Mouse (Mus musculus): ENCODE measurements around the gene Cachd1. TPM values are rescaled to one million over a fixed set of nuclear protein-coding genes. Genes with fewer than 3 reads are reported as not detected.

The Cachd1 gene
- polyA plus RNA-seq, 1 experiment from 2014 or later: 12.1 TPM

GRCm38 (mm10) chr4:100865423-100865822 lies 88.9 kb downstream of the Cachd1 start:
- Histone ChIP-seq H3K9me3 (ENCODE audit: control insufficient read depth, low read length) (no peaks in the 10 kb centered on the region), H3K27me3 (replicated peaks; ENCODE audit: control insufficient read depth, insufficient read depth, low read length) (no peaks in the 10 kb centered on the region), H3K36me3 (ENCODE audit: control insufficient read depth, insufficient read depth, low read length) (no peaks in the 10 kb centered on the region), H3K27ac (ENCODE audit: low read depth, low read length) (no peak overlapping the region), H3K4me1 (replicated peaks; ENCODE audit: control insufficient read depth, insufficient read depth, low read length) (peaks cover 8% of the 10 kb centered on the region), H3K9ac (ENCODE audit: low read depth, low read length) (no peak overlapping the region), H3K4me2 (no peak overlapping the region), H3K4me3 (ENCODE audit: low read depth, low read length) (no peak overlapping the region)
- DNase-seq (ENCODE audit: low spot score) (no peak), ATAC-seq (replicated peaks; ENCODE audit: low FRiP score) (no peak)
- 49% methylated on average over 13 of the region's 13 CpGs for WGBS

DNA sequence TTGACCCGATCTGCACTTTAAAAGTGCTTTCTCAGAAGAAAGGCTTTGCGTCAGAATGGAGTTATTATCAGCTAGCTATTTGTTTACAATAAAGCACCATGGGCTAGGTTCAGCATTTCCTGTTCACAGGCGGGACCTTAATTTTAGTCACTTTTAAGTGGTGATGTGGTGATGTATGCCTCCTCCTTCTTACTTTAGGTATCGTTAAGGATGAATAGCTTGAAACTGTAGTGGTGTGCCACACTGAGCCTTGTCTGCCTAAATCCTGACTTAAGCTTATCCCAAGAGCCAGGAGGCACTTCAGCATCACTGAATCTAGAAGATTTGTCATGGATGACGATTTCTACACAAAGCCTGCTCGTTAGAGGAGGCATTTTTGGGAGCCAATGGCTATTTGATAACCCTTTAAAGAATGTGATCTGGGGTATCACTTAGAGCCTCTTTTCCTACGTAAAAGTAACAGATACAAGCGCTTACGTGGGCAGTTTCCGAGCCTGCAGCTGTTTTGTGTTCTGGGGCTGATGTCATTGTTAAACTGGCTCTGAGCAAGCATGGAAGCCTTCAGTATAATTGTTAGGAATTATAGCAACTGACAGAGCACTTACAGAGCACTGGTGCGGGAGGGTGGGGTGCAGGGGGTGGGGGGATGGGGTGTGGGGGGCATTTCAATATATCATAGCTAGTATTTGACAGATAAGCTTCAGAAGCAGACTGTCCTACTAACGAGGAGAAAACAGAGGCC lies 89.7 kb downstream of the Cachd1 start:
- no peaks in the 10 kb centered on the region for H3K36me3 ChIP-seq (ENCODE audit: control insufficient read depth, insufficient read depth, low read length)
- peaks cover 8% of the 10 kb centered on the region for H3K4me1 ChIP-seq (replicated peaks; ENCODE audit: control insufficient read depth, insufficient read depth, low read length)
- no peak overlapping the region for H3K4me3 ChIP-seq (ENCODE audit: low read depth, low read length)
- WGBS: 55% methylated on average over 12 of the region's 12 CpGs
- no peaks in the 10 kb centered on the region for H3K27me3 ChIP-seq (replicated peaks; ENCODE audit: control insufficient read depth, insufficient read depth, low read length)
- H3K9ac ChIP-seq (ENCODE audit: low read depth, low read length): no peak overlapping the region
- H3K4me2 ChIP-seq: no peak overlapping the region
- H3K9me3 ChIP-seq (ENCODE audit: control insufficient read depth, low read length): no peaks in the 10 kb centered on the region
- ATAC-seq (replicated peaks; ENCODE audit: low FRiP score) (no peak), DNase-seq (ENCODE audit: low spot score) (no peak)
- no peak overlapping the region for H3K27ac ChIP-seq (ENCODE audit: low read depth, low read length)

DNA sequence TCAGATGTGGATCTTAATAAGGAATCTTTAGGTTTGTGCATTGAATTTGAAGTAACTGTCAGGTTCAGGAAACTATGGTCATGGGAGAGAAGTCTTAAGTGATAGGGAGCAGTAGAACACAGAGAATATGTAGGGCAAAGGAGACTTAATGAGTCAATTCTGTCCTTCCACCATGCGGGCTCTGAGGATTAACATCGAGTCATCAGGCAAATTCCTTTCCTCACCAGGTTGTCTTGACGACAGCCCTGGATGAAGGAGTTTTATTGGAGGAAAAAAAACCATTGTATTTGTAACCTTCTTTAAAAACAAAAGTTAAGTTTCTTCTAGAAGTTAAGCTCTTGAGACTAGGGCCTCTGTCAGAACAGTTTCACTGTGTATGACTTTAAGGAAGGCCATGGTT lies 100.9 kb downstream of the Cachd1 start:
- WGBS: 71% methylated on average over 3 of the region's 3 CpGs
- H3K36me3 ChIP-seq (ENCODE audit: control insufficient read depth, insufficient read depth, low read length): no peaks in the 10 kb centered on the region

DNA sequence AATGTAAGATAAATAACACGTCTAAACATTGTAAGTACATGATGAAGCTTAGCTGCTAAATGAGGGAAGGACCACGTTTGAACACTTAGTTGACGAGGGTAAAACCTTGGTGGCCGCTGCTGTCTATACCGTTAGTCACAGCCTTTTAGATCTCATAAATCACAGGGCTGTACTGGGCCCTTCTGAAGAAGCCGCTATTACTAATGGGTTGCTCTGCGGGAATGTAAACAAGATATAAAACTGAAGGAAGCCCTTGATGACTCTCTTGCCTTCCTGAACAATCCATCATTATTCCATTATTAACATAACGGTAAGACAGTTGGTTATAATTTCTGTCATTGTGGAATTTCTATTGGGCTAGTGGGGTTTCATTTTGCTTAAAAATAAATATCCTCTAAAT lies 102.9 kb downstream of the Cachd1 start:
- DNase-seq (ENCODE audit: low spot score) (no peak), ATAC-seq (replicated peaks; ENCODE audit: low FRiP score) (no peak)
- H3K9me3 ChIP-seq (ENCODE audit: control insufficient read depth, low read length): no peaks in the 10 kb centered on the region
- H3K27me3 ChIP-seq (replicated peaks; ENCODE audit: control insufficient read depth, insufficient read depth, low read length): no peaks in the 10 kb centered on the region
- WGBS: 65% methylated on average over 8 of the region's 8 CpGs
- no peaks in the 10 kb centered on the region for H3K4me1 ChIP-seq (replicated peaks; ENCODE audit: control insufficient read depth, insufficient read depth, low read length)
- H3K27ac ChIP-seq (ENCODE audit: low read depth, low read length): no peak overlapping the region
- H3K4me2 ChIP-seq: no peak overlapping the region
- H3K9ac ChIP-seq (ENCODE audit: low read depth, low read length): no peak overlapping the region
- H3K4me3 ChIP-seq (ENCODE audit: low read depth, low read length): no peak overlapping the region
- H3K36me3 ChIP-seq (ENCODE audit: control insufficient read depth, insufficient read depth, low read length): no peaks in the 10 kb centered on the region

More for the DNA sequence above, 100.9 kb downstream of the Cachd1 start:
- Histone ChIP-seq H3K9ac (ENCODE audit: low read depth, low read length) (no peak overlapping the region), H3K9me3 (ENCODE audit: control insufficient read depth, low read length) (no peaks in the 10 kb centered on the region), H3K4me3 (ENCODE audit: low read depth, low read length) (no peak overlapping the region), H3K27me3 (replicated peaks; ENCODE audit: control insufficient read depth, insufficient read depth, low read length) (no peaks in the 10 kb centered on the region), H3K4me2 (no peak overlapping the region), H3K27ac (ENCODE audit: low read depth, low read length) (no peak overlapping the region), H3K4me1 (replicated peaks; ENCODE audit: control insufficient read depth, insufficient read depth, low read length) (no peaks in the 10 kb centered on the region)
- no peak for DNase-seq (ENCODE audit: low spot score)
- no peak for ATAC-seq (replicated peaks; ENCODE audit: low FRiP score)

DNA sequence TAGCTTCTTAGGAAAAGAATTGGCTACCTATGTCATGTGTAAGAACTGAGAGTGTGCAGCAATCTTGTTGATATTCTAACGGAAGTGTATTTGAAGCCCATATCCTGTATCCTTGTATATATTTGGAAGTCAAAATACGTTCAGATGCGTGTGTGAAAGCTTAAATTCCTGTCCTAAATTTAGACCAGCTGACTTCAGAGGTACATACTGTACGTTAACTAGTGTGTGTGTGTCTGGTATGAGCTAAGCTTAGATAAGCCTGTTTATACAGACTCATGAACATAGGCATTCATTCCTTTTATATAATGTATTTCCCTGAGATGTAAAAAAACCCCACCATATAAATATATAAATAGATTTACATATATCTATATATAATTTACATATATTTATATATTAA lies 103.6 kb downstream of the Cachd1 start:
- Histone ChIP-seq H3K4me1 (replicated peaks; ENCODE audit: control insufficient read depth, insufficient read depth, low read length) (no peaks in the 10 kb centered on the region), H3K4me2 (no peak overlapping the region), H3K27ac (ENCODE audit: low read depth, low read length) (no peak overlapping the region), H3K4me3 (ENCODE audit: low read depth, low read length) (no peak overlapping the region), H3K9ac (ENCODE audit: low read depth, low read length) (no peak overlapping the region), H3K36me3 (ENCODE audit: control insufficient read depth, insufficient read depth, low read length) (no peaks in the 10 kb centered on the region), H3K27me3 (replicated peaks; ENCODE audit: control insufficient read depth, insufficient read depth, low read length) (no peaks in the 10 kb centered on the region), H3K9me3 (ENCODE audit: control insufficient read depth, low read length) (no peaks in the 10 kb centered on the region)
- ATAC-seq (replicated peaks; ENCODE audit: low FRiP score) (no peak), DNase-seq (ENCODE audit: low spot score) (no peak)
- 68% methylated on average over 4 of the region's 4 CpGs for WGBS

DNA sequence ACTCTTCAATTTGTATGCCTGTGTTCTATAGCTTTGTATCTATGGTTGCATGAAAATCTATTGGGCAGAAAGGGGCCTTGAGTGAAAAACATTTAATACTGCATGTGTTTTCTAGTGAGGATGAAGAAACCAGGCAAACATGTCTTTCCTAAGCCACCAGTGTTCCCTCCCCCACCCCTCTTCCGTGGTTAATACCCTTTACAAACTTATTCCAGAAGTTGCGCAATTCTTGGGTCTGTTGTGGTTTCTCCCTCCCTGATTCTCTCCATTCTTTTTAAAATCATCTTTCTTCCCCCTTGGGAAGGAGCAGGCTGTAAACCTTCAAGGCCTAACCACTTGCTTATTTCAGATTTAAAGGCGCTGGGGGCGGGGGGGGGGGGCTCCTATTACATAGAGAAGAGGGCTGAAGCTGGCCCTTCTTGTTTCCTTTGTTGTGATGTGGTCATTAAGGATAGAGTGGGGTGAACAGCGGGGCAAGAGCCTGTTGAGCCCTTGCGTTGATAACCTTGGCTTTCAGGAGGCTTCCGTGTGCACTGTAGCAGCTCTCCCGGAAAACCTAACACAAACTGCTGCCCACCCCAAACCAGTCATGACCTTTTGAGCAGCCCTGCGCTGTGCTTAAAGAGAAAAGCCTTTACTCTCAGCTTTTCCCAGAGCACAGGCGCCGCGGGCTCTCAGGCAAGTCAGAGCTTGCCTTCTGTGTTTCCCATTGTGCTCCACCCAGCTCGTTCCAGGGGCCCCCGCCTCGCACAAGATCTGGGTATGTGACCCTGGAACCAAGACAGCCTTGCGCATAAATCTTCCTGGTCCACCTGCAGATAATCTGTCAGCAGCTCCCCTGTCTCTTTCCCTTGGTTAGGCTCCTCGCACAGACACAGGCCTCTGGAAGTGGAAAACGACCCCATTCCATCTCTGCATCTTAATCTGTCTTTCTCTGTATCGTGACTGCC lies 109.6 kb downstream of the Cachd1 start:
- Histone ChIP-seq H3K9ac (ENCODE audit: low read depth, low read length) (no peak overlapping the region), H3K4me1 (replicated peaks; ENCODE audit: control insufficient read depth, insufficient read depth, low read length) (peaks cover 18% of the 10 kb centered on the region), H3K9me3 (ENCODE audit: control insufficient read depth, low read length) (no peaks in the 10 kb centered on the region), H3K36me3 (ENCODE audit: control insufficient read depth, insufficient read depth, low read length) (no peaks in the 10 kb centered on the region), H3K4me2 (peak overlapping the region; percentile 8; the same call in 1 of the 2 replicates), H3K4me3 (ENCODE audit: low read depth, low read length) (no peak overlapping the region), H3K27me3 (replicated peaks; ENCODE audit: control insufficient read depth, insufficient read depth, low read length) (no peaks in the 10 kb centered on the region), H3K27ac (ENCODE audit: low read depth, low read length) (peak overlapping the region; percentile 16; the same call in 1 of the 2 replicates)
- peak; percentile 32; the same call in 1 of the 2 replicates for ATAC-seq (replicated peaks; ENCODE audit: low FRiP score)
- DNase-seq (ENCODE audit: low spot score): peak; percentile 47
- 25% methylated on average over 19 of the region's 19 CpGs for WGBS

- H3K4me1 ChIP-seq (replicated peaks; ENCODE audit: control insufficient read depth, insufficient read depth, low read length): peaks cover 18% of the 10 kb centered on the region
- no peaks in the 10 kb centered on the region for H3K36me3 ChIP-seq (ENCODE audit: control insufficient read depth, insufficient read depth, low read length)
- peak overlapping the region; percentile 8; the same call in 1 of the 2 replicates for H3K4me2 ChIP-seq
- ATAC-seq (replicated peaks; ENCODE audit: low FRiP score) (peak; percentile 90), DNase-seq (ENCODE audit: low spot score) (no peak)
- no peak overlapping the region for H3K4me3 ChIP-seq (ENCODE audit: low read depth, low read length)
- no peaks in the 10 kb centered on the region for H3K27me3 ChIP-seq (replicated peaks; ENCODE audit: control insufficient read depth, insufficient read depth, low read length)
- H3K27ac ChIP-seq (ENCODE audit: low read depth, low read length): peak overlapping the region; percentile 16; the same call in 1 of the 2 replicates
- H3K9ac ChIP-seq (ENCODE audit: low read depth, low read length): no peak overlapping the region
- WGBS: 25% methylated on average over 8 of the region's 8 CpGs
- H3K9me3 ChIP-seq (ENCODE audit: control insufficient read depth, low read length): no peaks in the 10 kb centered on the region
These were observed 110.4 kb downstream of the Cachd1 start for GRCm38 (mm10) chr4:100886743-100887416.

DNA sequence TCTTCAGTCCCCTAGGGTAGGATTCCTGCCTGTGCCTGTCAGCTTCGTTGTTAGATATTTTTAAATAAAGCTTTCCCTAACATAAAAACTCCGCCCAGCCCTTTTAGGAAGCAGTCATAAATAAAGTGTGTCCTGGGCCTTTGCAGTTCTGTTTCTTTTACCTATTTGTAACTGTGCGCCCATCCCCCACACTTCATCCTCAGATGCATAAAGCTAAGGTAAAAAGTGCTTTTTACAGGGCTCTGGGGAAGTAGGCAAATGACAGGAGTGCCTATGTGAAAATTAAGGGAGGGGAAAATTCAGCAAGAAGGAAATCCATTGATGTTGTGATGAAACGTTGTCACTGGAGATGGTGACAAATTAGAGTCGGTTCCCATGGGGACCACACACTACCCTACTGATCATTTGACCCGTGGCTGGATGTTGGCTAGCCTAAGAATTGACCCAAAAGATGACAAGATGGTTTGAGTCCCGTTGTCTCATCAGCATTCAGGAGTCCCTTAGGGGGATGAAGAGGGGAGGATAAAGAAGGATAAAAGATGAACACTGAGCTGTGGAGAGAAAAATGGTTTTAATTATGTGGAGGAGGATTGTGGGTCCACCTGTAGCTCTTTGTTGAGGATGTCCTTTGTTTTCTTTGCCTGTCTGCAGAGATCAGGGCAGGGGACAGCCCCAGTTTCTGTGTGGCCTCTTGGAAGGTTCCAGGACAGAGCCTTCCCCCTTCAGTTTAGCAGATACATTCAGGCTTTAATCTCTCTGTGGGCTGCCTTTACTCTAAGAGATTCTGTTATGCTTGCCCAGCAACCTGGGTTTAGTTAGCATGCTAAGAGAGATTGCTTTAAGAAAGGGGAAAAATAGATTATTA lies 113.9 kb downstream of the Cachd1 start:
- no peak for DNase-seq (ENCODE audit: low spot score)
- Histone ChIP-seq H3K4me3 (ENCODE audit: low read depth, low read length) (no peak overlapping the region), H3K27ac (ENCODE audit: low read depth, low read length) (no peak overlapping the region), H3K4me1 (replicated peaks; ENCODE audit: control insufficient read depth, insufficient read depth, low read length) (peaks cover 18% of the 10 kb centered on the region), H3K9ac (ENCODE audit: low read depth, low read length) (no peak overlapping the region), H3K36me3 (ENCODE audit: control insufficient read depth, insufficient read depth, low read length) (no peaks in the 10 kb centered on the region), H3K9me3 (ENCODE audit: control insufficient read depth, low read length) (no peaks in the 10 kb centered on the region), H3K4me2 (no peak overlapping the region), H3K27me3 (replicated peaks; ENCODE audit: control insufficient read depth, insufficient read depth, low read length) (no peaks in the 10 kb centered on the region)
- 56% methylated on average over 7 of the region's 7 CpGs for WGBS
- no peak for ATAC-seq (replicated peaks; ENCODE audit: low FRiP score)
